Mouse (Mus musculus): ENCODE measurements at regions not wholly inside any gene's neighbourhood (a gene's known extent, or its start where the extent isn't known, plus 50 kb on each side); places are given as distances from the start of the nearest gene placed in this dataset.

DNA sequence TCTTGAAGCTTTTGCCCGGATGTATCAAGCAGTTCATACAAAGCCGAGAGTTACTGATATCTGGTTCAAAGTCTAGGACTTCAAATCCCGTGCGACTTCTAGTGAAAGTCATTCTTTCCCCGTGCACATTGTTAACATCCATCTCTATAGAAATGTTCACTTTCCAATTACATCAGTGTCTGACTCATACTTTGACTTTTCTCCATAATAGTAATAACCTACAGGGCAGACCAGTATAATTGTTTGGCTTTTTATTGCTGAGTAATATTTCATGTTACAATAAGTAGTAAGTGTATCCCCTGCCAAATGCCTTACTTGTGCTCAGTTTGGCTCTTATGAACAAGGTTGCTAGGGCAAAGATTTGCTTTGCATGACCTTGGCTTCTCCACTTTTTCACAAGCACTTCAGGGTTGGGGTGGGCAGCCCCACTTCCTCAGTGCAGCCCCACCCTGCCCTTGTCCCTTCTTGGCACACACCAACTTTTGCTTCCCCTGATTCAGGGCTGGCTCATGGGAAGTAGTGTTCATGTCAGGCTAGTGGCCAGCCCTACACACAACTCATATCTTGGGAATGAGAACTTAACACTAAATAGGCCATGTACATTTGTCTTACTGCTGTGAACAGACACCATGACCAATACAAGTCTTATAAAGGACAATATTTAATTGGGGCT lies 229.7 kb downstream of the Ktn1 start:
- TF ChIP-seq POLR2A (IDR thresholded peaks at IDR 0.05; ENCODE audit: low read depth, low read length), result no peak
- no peak for TF ChIP-seq CTCF (IDR thresholded peaks at IDR 0.05; ENCODE audit: extremely low read depth, insufficient read depth, insufficient read length, insufficient replicate concordance)

All from spleen, adult 2 months (tissue).